Mouse (Mus musculus): ENCODE results near the gene C1s2.
"Not testable (repeated sequence)": the region's sequence is repeated elsewhere in the genome, so short reads cannot be mapped to it uniquely, and the experiment has no call there.

The C1s2 gene

GRCm38 (mm10) chr6:124640041-124640440 lies 4.2 kb upstream of the C1s2 start:
- peak in 1 of 2 experiments; percentile 12 for DNase-seq (ENCODE audit: low spot score in 2 of 2)

DNA sequence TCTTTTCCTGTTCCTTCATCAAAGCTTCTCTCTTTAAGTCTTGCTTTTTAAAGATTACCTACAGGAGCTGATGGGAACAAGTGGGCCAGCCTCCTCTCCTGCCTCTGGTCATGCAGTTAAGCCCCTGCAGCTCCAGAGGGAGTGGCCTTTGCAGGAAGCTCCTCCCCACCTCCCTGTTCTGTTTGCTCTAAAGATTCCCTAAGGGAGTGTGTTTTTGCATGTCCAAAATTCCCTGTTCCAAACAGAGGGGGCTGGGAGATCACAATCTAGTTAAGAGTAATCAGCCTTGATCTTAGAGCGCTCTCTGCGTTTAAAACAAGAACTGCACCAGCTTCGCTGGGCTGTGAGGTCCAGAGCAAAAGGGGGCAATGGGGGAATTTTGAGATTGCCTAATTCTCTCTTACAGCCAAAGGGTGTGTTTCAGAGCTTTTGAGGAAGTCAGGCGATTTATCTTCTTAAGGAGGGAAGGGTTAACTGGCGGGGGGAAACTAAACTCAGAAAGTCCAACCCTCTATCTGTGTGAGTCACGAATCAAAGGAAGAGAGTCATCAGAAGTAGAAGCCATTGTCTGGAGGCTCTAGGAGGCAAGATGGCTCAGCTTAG lies 1.1 kb upstream of the C1s2 start:
- DNase-seq (ENCODE audit: low spot score in 2 of 2), result not testable (repeated sequence)

GRCm38 (mm10) chr6:124630763-124631162 lies 5.1 kb downstream of the C1s2 start:
- DNase-seq (ENCODE audit: low spot score in 2 of 2), result no peak

DNA sequence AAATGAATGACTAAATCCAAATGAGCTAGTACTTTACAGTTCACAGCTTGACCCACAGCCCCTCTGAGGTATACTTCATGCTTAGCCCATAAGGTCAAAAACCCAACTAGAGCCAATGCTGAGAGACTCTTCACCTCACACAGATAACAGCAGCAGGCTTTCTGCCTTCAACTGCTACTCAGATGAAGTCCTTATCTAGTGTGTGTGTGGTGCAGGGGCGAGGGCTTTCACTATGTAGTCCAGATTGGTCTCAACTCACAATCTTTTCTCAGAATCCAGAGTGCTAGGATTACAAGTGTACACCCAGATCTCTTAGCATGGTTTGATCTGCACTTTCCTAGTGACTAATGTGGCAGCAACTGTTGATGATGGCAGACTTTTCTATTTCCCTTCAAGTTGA lies 9.7 kb downstream of the C1s2 start:
- not testable (repeated sequence) for DNase-seq (ENCODE audit: low spot score in 2 of 2)

GRCm38 (mm10) chr6:124625612-124626011 lies 10.3 kb downstream of the C1s2 start:
- DNase-seq (ENCODE audit: low spot score in 2 of 2), result no peak

DNA sequence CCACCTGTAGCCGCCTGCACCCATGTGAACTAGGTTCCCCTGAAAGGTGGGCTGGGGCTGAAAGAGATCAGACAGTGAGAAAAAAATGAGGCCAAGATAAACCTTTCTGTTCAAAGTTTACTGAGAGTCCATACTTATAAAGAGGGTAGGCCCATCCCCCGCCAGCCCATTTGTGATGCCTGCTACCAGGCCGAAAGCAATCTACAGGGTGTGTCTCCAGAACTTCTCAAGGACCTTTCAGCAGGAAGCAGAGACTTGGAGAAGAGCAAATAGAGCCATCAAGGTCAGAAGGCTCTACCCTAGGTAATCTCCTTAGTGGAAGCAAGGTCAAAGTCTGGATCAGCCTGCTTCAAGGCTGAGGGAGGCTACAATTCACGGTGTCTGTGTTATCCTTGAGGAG lies 33.9 kb downstream of the C1s2 start:
- DNase-seq (ENCODE audit: low spot score in 2 of 2), result no peak

- DNase-seq (ENCODE audit: low spot score in 2 of 2), result no peak
Measured at GRCm38 (mm10) chr6:124593121-124593520, 42.8 kb downstream of the C1s2 start.

- no peak for DNase-seq (ENCODE audit: low spot score in 2 of 2)
Measured at GRCm38 (mm10) chr6:124592186-124592700, 43.6 kb downstream of the C1s2 start.

- no peak for DNase-seq (ENCODE audit: low spot score in 2 of 2)
Measured at GRCm38 (mm10) chr6:124588771-124589170, 47.1 kb downstream of the C1s2 start.

DNA sequence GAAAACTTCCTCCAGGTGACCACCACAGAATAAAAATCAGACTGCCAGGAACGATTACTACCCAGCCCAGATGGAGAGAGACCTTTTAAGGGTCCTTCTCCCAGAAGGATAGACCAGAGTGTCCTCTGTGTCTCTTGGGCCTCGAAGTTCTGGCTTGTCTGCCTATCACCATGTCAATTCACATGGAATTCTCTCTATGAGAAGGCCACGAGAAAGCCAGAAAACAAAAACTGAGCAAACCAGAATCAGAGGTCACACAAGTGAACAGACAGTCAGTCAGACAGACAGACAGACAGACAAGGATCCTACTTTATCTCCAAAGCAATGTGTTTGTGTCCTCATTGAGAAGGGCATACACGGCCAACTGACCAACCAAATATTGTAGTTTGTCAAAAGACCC lies 49.6 kb downstream of the C1s2 start:
- DNase-seq (ENCODE audit: low spot score in 2 of 2), result no peak

GRCm38 (mm10) chr6:124585761-124586160 lies 50.1 kb downstream of the C1s2 start:
- no peak for DNase-seq (ENCODE audit: low spot score in 2 of 2)

DNA sequence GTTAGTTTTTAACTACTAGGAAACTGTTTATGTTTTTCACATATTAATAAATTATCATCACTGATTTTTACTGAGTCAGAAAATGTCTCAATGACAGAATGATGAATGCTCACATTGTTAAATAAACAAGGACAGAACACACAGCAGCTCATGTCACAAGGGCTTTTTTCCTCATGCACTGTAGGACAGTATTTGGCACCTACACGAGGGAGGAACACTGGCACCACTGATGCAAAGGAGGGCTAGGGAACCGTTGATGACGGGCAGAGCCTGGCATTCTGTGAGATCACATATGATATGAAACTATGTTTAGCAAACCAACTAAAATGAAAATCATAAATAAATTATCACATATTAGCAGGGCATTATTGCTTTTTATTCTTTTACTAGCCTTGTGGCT lies 51.0 kb downstream of the C1s2 start:
- DNase-seq (ENCODE audit: low spot score in 2 of 2), result no peak

DNA sequence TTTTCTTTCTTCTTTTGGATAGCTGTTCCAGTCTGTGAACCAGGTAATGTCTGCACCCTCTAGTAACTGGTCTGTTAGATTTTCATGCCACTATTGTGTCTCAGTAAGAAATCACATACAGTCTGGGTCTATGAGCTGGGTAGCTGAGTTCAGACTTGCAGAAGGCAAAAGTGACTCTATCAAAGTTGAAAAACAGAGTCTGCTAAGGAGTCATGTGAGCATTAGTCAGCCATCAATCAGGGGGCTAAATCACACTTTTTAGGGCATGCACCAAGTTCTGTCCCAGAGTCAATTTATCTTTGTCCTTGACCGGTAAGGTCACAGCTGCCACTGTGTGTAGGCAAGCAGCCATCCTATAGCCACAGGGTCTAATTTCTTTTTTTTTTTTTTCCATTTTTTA lies 53.7 kb downstream of the C1s2 start:
- no peak for DNase-seq (ENCODE audit: low spot score in 2 of 2)

- not testable (repeated sequence) for DNase-seq (ENCODE audit: low spot score in 2 of 2)
Measured at GRCm38 (mm10) chr6:124580155-124580554, 55.7 kb downstream of the C1s2 start.

GRCm38 (mm10) chr6:124575155-124575678 lies 60.7 kb downstream of the C1s2 start:
- not testable (repeated sequence) for DNase-seq (ENCODE audit: low spot score in 2 of 2)
